Mouse (Mus musculus) c-Kit-negative CD71-positive TER-119-positive erythroid progenitor cells, embryonic 14.5 days (primary cell): ENCODE data around the gene Gpr146.

ENCODE experiments used
- DNase-seq: peaks from one replicate; pipeline ENCODE4 v3.0.0-alpha.2; 2013; ENCODE audit warnings: low read depth, low spot score

The Gpr146 gene

GRCm38 (mm10) chr5:139381586-139382513 lies 4.4 kb downstream of the Gpr146 start:
- peak; percentile 71 for DNase-seq

- peak; percentile 73 for DNase-seq
These were observed 5.3 kb downstream of the Gpr146 start for GRCm38 (mm10) chr5:139382760-139383159.

- no peak for DNase-seq
These were observed 5.7 kb downstream of the Gpr146 start for GRCm38 (mm10) chr5:139383234-139383633.

GRCm38 (mm10) chr5:139384531-139384930 lies 7.0 kb downstream of the Gpr146 start:
- no peak for DNase-seq

- DNase-seq = no peak
These were observed 8.6 kb downstream of the Gpr146 start for GRCm38 (mm10) chr5:139386047-139386446.

GRCm38 (mm10) chr5:139387329-139388194 lies 10.1 kb downstream of the Gpr146 start:
- no peak for DNase-seq

GRCm38 (mm10) chr5:139388195-139388570 lies 10.7 kb downstream of the Gpr146 start:
- DNase-seq = no peak

- DNase-seq = peak; percentile 60
These were observed 11.5 kb downstream of the Gpr146 start for GRCm38 (mm10) chr5:139388694-139389675.

- peak; percentile 79 for DNase-seq
These were observed 12.2 kb downstream of the Gpr146 start for GRCm38 (mm10) chr5:139389676-139390061.

- DNase-seq = peak; percentile 43
These were observed 13.0 kb downstream of the Gpr146 start for GRCm38 (mm10) chr5:139390324-139391119.

- no peak for DNase-seq
These were observed 14.0 kb downstream of the Gpr146 start for GRCm38 (mm10) chr5:139391309-139391990.

GRCm38 (mm10) chr5:139392219-139393196 lies 15.0 kb downstream of the Gpr146 start:
- DNase-seq = no peak

GRCm38 (mm10) chr5:139393197-139393588 lies 15.7 kb downstream of the Gpr146 start:
- DNase-seq = no peak

- no peak for DNase-seq
These were observed 16.9 kb downstream of the Gpr146 start for GRCm38 (mm10) chr5:139394399-139394798.

- DNase-seq = no peak
These were observed 18.0 kb downstream of the Gpr146 start for GRCm38 (mm10) chr5:139395528-139395927.

GRCm38 (mm10) chr5:139397359-139397916 lies 19.9 kb downstream of the Gpr146 start:
- no peak for DNase-seq

GRCm38 (mm10) chr5:139397959-139398753 lies 20.7 kb downstream of the Gpr146 start:
- peak; percentile 81 for DNase-seq
